Mouse (Mus musculus): Measurements from ENCODE around the gene Prtg.

Prtg gene

DNA sequence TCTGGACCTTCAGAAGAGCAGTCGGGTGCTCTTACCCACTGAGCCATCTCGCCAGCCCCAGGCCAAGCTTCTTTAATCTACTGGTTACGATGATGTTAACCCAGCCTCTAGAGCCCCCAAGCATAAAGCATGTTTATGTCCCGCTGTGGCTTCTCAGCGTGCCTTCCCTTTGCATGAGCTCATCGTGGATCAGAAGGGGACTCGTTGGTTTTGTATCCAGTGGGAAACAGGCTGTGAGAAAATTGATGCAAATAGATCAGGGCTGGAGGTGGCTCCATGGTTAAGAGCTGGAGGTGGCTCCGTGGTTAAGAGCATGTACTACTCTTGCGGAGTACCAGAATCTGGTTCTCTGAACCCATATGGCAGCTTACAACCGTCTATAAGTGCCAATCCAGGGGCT, 54.6 kb downstream of the Prtg start:
- no peak for DNase-seq (ENCODE audit: low read depth, low spot score)

DNA sequence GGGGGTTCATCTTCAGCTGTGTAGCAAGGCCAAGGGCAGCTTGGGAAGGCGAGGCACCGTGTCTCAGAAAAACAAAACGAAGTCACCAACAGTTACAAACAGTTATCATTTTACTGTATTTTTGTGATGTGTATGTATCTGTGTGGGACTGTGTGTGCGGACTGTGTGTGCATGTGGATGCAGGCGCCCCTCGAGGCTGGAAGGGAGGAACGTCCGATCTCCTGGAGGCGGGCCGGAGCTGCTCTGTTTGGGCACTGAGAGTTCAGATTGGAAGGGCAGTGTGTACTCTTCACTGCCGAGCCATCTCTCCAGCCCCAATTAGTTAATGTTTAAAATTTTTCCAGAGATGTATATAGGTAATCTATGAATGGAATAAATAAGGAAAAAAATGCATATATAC, 55.5 kb downstream of the Prtg start:
- no peak for DNase-seq (ENCODE audit: low read depth, low spot score)

DNA sequence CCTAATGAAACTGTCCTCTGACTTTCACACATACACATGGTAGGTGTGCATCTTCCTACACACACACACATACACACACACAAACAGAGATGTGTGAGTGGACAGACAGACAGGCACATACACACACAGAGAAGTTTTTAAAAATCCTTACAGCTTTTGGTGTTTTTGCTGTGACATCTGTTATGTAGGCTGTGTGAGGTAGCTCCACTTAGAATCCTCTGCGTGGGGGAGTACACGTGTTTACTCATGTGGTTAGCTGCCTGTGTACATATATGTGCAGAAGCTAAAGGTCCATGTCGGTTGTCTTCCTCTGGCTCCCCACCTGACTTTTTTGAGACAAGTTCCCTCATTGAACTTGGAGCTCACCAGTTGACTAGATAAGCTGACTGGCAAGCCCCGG, 56.3 kb downstream of the Prtg start:
- DNase-seq (ENCODE audit: low read depth, low spot score), result no peak

DNA sequence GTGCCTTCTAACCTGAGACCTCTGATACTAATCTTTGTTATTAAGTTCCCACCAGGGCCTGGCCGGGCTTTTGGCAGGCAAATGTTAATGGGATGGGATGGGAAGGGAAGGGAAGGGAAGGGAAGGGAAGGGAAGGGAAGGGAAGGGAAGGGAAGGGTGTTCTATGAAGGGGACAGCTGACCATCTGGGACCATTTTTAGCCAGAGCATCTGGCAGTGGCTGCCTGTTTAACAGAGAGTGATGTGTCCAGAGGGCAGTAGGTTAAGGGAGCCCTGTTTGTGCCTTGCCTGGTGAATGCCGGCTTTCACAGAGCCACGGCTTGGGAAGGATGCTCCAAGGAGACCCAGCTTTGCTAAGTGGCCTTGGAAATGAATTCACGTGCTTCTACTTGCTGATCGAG, 57.1 kb downstream of the Prtg start:
- no peak for DNase-seq (ENCODE audit: low read depth, low spot score)

DNA sequence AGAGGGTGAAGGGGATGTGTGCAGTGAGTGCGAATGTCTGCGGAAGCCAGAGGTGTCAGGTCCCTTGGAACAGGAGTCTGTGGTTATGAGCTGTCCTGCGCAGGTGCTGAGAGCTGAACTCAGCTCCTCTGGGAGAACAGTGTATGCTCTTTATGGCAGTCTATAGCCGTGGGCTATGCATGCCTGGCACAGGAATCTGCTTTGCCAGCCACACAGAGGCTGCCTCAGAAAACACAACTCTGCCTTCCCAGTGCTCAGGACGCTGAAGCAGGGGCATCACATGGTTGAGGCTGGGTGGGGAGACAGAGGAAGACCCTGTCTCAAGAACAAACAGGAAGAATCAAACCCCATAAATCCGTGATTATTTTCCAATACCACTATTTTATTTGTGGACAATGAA, 60.8 kb downstream of the Prtg start:
- no peak for DNase-seq (ENCODE audit: low read depth, low spot score)

DNA sequence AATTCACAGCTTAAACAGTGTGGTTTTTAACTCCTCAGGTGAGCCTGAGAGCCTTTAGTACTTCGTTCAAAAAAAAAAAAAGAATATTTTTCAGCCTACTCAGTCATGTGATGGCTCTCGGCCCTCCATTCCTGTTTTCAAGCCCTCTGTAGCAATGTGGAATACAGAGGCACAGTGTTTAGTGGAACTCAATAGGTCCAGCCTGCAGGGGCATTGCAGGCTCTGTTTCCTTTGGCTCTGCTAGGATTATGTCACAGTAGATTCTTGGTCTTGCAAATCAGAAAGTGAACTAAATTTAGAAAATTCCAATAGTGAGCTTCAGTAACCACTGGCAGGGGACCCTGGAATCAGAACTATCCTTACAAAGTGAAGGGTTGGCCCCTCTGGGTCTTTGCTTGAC, 62.1 kb downstream of the Prtg start:
- DNase-seq (ENCODE audit: low read depth, low spot score), result no peak

DNA sequence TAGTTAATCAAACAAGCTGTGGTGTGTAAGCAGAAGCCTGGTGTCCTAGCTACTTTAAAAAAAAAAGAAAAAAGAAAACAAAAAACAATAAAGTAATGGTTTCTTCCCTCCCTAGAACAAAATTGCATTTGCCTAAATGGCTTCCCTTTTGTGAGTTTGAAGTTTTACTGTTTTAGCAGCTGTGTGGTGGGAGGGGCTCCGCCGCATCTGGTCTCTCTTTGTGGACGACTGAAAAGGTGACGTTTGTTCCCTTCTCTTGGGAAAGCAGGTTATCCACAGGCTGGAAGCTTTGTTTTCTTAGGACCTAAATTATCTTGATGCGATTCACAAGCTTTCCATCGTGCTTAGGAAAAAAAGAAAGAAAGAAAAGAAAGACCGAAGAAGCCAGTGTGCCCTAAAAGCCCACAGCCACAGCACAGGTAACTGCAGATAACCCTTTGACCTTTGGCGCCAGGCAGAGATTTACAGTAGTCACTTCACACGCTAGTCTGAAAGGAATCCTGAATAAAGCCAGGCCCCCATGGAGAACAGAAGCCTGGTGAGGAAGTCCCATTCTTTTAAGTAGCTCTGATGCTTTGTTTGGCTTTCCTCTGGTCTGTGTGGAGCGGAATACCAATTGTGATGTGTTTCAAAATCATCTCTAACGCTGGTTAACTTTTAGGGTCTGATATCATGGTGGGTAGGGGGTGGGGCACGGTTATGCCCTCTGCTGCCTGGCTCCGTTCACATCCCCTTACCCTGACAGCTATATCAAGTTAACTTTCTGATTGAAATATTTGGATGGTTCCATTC, 65.0 kb downstream of the Prtg start:
- DNase-seq (ENCODE audit: low read depth, low spot score), result no peak

DNA sequence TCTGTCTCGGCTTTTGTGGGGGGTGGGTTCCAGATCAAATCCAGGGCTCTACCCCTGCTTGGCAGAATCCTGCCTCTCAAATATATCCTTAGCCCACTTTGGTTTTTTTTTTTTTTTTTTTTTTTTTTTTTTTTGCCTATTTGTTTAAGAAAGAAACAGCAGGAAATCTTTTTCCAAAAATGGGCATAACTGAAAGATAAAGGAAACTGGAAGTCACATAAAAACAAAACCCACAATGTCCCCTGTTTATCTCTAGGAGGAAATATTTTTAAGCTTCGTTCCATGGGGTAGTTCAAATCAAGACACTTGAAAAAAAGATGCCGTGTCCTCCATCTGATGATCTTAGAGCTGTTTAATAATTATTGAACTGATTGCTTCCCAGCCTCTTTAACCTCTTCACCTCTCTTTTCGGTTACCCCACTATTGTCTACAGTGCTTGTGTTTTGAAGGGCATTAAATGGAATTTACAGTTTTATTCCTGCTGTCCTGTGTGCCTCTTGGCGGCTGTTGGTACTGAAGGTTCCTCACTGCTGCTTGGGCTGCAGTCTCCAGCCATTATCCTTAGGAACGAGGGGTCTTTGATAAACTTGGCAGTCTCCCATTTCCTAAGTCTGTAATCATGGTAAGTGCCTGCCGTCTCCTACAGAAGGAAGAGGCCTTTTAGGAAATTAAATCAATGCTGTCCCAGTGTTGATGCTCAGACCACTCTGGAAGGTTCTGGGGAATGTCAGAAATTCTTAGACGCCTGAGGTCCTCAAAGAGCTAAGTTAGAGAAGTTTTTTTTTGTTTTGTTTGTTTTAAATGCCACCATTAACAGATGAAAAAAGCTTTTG, 65.8 kb downstream of the Prtg start:
- no peak for DNase-seq (ENCODE audit: low read depth, low spot score)

DNA sequence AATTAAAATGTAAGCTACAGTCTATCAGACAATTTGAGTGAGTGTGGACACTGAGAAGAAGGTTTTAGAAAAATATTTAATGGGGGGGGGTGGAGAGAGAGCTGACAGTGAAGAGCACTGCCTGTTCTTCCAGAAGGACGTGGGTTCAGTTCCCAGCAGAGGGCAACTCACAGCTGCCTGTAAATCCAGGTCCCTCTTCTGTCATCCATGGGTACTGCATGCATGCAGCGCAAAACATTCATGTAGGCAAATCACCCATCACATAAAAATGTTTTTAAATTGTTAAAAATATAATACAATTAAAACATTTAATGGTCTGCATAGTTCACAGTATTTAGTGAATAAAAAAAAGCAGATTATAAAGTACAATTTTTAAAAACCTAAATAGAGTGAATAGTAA, 69.2 kb downstream of the Prtg start:
- no peak for DNase-seq (ENCODE audit: low read depth, low spot score)

DNA sequence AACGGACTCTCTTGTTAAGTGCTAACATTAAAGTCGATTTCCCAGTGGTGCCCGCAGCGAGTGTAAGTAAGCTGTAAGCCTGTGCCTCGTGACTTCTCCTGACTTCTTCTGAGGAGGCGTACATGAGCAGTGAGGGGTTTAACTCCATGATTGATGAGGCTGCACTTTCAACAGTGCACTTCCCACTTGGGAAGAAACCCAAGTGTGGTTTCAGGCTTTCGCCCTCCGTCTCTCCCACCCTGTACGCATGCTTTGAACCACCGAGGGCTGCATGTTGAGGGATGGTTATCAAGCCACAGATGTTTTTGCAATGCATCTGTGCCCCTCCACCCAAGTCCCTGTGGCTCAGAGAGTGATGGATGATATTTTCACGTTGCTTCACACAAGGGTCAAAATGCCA, 71.2 kb downstream of the Prtg start:
- no peak for DNase-seq (ENCODE audit: low read depth, low spot score)

DNA sequence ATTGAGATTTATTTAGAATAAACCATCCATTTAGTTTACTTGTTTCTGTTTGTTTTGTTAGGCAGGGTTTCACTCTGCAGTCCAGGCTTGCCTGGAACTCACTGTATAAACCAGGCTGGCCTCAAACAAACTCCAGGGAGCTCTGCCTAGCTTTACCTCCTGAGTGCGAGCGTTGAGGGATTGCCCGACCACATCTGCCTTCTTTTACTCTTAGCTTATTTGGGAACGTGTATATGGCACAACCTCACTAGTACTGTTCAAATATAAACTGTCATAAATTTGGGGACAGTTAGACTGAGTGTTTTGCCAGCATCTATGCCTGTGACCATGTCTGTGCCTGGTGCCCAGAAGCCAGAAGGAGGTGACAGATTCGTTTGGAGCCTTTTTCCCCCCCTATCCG, 72.0 kb downstream of the Prtg start:
- DNase-seq (ENCODE audit: low read depth, low spot score), result no peak

DNA sequence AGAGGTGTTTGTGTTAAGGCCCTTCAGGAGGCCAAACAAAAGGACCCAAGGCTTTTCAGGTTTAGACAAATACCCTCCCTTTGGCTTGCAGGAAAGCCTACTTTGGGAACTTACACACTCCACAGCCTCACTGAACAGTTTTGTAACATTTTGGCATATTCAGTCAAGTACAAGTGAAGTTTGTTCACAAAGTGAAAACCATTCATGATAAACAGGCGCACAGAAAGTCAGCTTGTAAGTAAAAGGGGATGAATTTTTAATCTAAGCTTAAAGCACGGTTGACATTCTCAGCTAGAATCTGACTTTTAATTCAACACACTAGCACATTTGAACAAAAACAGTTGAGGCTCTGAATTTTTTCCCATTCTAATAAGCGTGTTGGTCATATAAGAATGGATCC, 72.9 kb downstream of the Prtg start:
- DNase-seq (ENCODE audit: low read depth, low spot score), result no peak

DNA sequence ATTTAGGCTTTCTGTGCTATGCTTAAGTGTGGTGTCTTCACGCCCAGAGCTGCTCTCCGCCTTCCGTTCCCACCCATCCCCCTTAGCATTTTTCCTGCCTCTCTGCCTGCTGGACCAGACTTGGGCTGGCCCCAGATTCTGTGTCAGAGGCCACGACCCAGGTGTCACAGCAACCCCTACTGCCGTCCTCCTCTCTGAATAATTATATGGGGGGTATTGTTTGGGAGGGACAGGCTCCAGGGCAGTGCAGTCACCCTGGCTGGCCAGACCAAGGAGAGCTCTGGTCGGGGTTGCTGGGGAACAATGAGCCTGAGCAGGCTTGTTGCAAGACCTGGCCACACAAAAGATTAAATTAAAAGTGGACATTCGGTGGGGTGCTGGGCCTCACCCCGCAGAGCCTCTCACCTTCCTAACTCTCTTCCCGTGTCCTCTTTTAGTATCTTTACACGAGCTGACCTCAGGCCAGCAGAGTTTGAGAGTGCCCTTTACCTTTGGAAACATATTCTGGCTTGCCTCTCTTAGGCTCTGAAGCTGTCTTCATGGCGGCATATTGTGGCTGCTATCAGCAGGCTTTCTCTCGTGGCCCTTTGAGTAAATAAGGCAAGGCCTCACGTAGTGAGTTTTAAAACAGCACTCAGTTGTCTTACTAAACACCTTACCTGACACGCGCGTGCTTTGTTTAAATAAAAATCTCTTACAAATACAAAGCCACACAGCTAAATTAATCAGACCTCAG, 73.7 kb downstream of the Prtg start:
- no peak for DNase-seq (ENCODE audit: low read depth, low spot score)

DNA sequence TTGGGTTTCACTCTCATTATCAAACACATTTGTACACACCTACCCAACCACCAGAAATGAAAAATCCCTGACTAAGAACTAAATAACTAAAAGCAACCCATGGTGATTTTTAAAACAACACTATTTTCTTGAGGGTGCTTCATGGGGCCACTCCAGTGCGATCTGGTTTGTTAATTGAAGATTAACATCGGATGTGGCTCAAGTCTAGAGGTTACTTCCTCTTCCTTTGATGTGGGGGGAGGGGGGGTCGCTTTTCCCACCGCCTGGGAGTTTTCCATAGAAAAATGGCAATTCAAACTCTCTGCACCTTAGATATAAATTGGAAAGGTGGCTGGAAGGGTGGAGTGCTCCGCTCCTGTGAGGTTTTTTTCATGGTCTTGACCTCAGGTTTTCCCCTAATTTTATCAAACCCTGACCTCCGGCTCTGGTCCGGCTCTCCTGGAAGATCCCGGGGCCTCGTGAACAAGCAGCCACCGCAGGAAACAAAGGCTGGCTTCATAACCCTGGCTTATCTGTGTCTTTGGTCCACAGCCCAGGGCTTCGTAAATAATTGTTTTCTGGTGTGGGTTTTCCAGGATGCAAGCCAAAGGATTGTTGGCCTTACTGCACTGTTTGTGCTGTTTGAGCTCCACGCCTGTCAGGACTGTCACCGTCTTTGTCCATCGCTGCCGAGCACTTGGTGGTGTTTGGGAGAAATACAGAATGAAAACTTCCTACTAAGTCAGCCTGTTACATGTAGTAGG, 74.5 kb downstream of the Prtg start:
- DNase-seq (ENCODE audit: low read depth, low spot score), result no peak

DNA sequence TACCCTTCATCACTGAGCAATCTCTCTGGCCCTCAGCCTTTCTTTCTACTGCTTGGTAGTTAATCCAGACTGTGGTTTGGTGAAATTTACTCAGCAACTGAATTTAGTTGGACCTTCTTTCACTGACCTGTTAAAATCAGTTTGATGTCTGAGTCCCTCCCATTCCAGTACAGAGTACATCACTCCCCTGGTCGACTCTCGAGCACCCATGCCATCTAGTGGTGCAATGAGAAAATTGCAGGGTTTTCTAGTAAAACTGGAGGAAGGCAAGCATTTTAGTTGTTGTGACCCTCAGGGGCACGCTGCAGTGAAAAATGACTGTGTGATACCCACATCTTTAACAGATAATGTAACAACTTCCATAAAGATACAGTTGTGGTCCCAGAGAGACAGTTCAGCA, 77.3 kb downstream of the Prtg start:
- DNase-seq (ENCODE audit: low read depth, low spot score), result peak; percentile 55

DNA sequence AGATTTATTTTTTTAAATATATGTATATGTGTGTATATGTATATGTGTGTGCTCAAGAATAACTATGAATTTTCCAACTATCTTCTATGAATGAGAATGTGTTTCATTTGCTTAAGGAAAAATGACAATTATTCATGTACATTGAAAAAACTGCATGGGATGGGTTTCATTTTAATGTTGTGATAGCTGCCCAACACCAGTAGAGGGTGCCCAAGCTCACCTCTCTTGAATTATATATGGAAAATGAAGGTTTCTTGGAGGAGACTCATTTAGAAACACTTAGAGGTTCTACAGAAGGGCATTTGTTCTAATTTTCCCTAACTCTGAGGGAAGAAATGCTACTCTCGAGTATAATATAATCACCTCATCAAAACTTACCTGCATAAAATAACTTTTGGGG, 83.1 kb downstream of the Prtg start:
- no peak for DNase-seq (ENCODE audit: low read depth, low spot score)

DNA sequence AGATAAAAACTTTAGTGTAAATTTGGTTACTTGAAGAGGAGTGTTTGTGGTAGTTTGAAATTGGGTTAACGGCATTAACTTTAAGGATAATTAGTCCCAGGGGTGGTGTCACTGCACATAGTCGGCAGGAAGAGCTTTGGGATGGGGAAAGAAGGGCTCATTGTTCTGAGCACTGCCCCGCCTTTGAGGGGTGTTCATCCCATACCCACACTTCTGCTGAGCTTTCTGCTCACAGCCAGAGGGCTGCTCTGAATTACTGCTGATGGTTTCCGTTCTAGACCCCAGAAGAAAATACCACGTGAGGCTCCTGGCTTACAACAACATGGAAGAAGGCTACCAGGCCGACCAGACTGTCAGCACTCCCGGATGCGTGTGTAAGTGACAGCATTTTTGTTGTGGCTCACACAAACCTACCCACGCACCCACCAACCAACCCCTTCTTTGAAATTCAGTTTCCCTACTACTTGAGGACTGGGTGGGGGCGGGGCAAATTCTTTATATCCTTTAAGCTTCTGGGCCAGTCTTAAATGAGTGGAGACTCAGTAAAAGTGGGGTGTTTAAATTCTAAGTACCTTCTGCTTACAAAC, 83.9 kb downstream of the Prtg start:
- DNase-seq (ENCODE audit: low read depth, low spot score), result no peak

DNA sequence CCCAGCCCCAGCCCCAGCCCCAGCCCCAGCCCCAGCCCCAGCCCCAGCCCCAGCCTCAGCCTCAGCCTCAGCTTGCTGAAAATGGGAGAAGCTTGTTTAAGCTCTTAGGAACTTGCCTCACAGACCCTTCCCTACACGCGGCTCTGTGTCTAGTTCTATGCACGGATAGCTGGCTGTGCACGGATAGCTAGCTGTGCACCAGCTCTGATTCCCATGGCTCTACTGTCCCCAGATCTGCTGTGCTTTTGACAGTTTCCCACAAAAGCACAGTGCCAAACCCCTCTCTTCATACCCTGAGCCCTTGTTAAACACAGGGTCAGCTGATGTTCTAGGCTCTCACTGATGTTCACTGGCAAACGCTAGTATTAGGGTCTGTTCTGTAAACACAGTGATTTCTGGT, 86.1 kb downstream of the Prtg start:
- no peak for DNase-seq (ENCODE audit: low read depth, low spot score)

DNA sequence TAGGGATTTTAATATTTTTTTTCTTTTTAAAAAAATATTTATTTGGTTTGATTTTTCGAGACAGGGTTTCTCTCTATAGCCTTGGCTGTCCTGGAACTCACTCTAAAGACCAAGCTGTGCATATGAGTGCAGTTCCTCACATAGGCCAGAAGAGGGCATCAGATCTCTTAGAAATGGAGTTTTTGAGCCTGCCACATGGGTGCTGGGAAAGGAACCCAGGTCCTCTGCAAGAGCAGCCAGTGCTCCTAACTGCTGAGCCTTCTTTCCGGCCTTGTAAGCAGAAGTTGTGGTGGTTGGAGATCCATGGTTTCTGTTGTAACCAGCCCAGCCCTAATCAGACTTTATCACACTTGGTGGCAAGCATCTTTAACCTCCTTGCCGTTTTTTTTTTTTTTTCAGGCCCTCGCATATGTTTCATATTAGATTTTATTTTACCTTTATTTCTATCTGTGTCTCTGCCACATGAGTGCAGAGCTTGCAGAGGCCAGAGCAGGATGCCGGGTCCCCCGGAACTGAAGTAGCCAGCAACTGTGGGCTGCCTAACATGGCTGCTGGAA, 88.2 kb downstream of the Prtg start:
- DNase-seq (ENCODE audit: low read depth, low spot score), result no peak

DNA sequence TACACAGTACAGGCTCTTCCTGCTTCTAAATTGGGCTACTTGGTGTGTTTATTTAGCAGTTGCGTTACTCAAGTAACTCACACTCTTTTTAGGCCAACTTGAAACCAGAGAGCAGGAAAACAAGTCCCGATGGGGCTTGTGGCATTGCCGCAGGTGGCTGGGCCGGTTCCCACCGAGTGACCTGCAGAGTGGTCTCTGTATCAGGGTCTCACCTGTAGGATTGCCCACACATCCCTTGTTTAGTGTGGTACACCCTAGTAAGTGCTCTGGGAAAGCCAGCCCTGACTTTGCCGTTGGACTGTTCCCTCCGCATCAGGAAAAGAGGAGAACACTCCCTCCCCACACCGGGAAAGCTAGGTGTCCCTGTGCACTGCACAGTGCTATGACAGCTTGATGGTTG, 95.4 kb downstream of the Prtg start:
- DNase-seq (ENCODE audit: low read depth, low spot score), result no peak

DNA sequence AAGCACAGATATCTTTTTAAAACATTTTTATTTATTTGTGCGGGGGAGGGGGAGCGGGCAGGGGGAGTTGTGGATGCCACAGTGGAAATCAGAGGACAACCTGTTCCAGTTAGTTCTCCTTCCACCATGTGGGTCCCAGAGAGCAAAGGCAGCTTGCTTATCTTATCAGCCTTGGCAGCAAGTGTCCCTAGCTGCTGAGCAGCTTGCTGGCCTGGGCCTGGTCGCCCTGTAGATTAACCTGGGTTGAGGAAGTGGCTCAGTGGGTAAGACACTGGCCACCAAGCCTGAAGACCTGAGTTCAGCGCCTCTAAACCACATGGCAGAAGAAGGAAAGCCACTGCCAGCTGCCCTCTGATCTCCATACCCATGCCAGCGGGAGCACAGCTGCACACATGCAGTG, 95.9 kb downstream of the Prtg start:
- DNase-seq (ENCODE audit: low read depth, low spot score), result no peak
